ENCODE assay signal across 11 mouse cellular contexts in the genomic region with DNA sequence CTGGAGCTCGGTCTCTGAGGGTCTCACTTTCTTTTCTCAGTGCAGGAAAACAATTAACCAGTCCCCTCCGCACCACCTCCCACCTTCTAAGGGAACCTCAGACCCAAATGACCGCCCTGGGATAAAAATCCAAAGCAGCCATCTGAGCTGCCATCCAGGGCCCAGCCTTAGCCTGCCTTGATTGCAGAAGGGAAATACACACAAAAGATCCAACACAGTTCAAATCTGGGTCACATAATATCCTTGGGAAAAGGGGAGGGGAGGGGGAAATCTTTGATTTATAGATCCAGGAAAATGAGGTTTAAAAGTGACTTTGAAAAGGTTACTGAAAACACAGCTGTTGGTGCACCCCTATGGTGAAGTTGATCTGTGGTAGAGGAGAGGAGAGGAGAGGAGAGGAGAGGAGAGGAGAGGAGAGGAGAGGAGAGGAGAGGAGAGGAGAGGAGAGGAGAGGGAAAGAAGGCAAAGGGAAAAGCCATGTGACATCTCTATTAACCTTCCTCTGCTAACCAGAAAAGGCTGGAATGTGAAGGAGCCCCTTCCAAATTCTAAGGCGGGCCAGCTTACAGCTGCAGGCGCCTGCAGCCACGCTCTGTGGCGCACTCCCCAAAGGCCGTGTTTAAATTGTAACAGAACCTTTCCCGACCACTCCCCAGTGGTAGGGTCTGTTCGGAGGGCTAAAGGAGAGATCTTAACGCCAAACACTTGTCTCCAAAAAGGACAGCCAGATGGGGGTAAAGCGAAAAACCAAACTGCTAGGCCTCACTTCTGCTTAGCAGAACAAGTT. TPM values are rescaled to one million over a fixed set of nuclear protein-coding genes. Genes with fewer than 3 reads are reported as not detected.
DNase-seq lines count a peak whose midpoint lies in the region; ATAC-seq and TF ChIP-seq lines count a peak whose summit lies in the region.
"Had no signal": no experiment of that assay in that cellular context is flagged by ENCODE, and none has a peak within 500 bp of the region (broad histone marks: within the 10 kb centered on the region; RNA-seq: fewer than 3 reads in every experiment).

No protein-coding gene starts in this region.

- 0 out of 2 replicates have a peak overlapping the region, but pooled peaks have one; percentile 54 for H3K9ac ChIP-seq in kidney, postnatal 0 days (ENCODE audit: low read depth, low read length)
- 0 out of 2 replicates have a peak overlapping the region, but pooled peaks have one; percentile 29 for H3K9ac ChIP-seq in limb, embryonic 14.5 days (ENCODE audit: low read depth, low read length, severe bottlenecking)
- peak overlapping the region; percentile 49; the same call in 1 of the 2 replicates for H3K9ac ChIP-seq in stomach, embryonic 16.5 days (ENCODE audit: low read length)
- H3K9ac ChIP-seq: liver, embryonic 13.5 days had no signal

- H3K36me3 ChIP-seq in kidney, postnatal 0 days (ENCODE audit: insufficient read depth, low read length): no peaks in the 10 kb centered on the region
- H3K36me3 ChIP-seq in hindbrain, embryonic 10.5 days: no peaks in the 10 kb centered on the region
- no peaks in the 10 kb centered on the region for H3K36me3 ChIP-seq in limb, embryonic 14.5 days (ENCODE audit: control insufficient read depth, insufficient read depth, low read length)
- H3K36me3 ChIP-seq in stomach, embryonic 16.5 days (ENCODE audit: control insufficient read depth, insufficient read depth, low read length): no peaks in the 10 kb centered on the region
- H3K36me3 ChIP-seq: liver, embryonic 13.5 days had no signal

- peaks cover 47% of the 10 kb centered on the region for H3K4me1 ChIP-seq in kidney, postnatal 0 days (replicated peaks; ENCODE audit: insufficient read depth, low read length)
- peaks cover 89% of the 10 kb centered on the region for H3K4me1 ChIP-seq in hindbrain, embryonic 10.5 days (replicated peaks)
- H3K4me1 ChIP-seq in limb, embryonic 14.5 days (ENCODE audit: control insufficient read depth, insufficient read depth, low read length): peaks cover 72% of the 10 kb centered on the region
- H3K4me1 ChIP-seq in stomach, embryonic 16.5 days (ENCODE audit: control insufficient read depth, insufficient read depth, low read length): peaks cover 53% of the 10 kb centered on the region
- peaks cover 4% of the 10 kb centered on the region; the same call in 1 of the 2 replicates for H3K4me1 ChIP-seq in lung, adult 2 months (ENCODE audit: control insufficient read depth, insufficient read depth, low read length)

- no peak overlapping the region for H3K4me3 ChIP-seq in kidney, postnatal 0 days (replicated peaks; ENCODE audit: low read depth, low read length)
- peak overlapping the region; percentile 63 for H3K4me3 ChIP-seq in hindbrain, embryonic 10.5 days
- peak overlapping the region; percentile 74 for H3K4me3 ChIP-seq in limb, embryonic 14.5 days (replicated peaks; ENCODE audit: low read length)
- H3K4me3 ChIP-seq in stomach, embryonic 16.5 days (replicated peaks; ENCODE audit: low read length): peak overlapping the region; percentile 16; the same call in 1 of the 2 replicates
- H3K4me3 ChIP-seq in lung, adult 2 months (replicated peaks; ENCODE audit: extremely low read depth, low read depth, low read length): no peak overlapping the region
- H3K4me3 ChIP-seq: layer of hippocampus, adult 2 months; liver, embryonic 13.5 days had no signal

- peak overlapping the region; percentile 78 for H3K27ac ChIP-seq in kidney, postnatal 0 days
- H3K27ac ChIP-seq in hindbrain, embryonic 10.5 days: peak overlapping the region; percentile 72
- H3K27ac ChIP-seq in limb, embryonic 14.5 days (replicated peaks; ENCODE audit: low read depth, low read length): peak overlapping the region; percentile 74
- peak overlapping the region; percentile 72 for H3K27ac ChIP-seq in stomach, embryonic 16.5 days (ENCODE audit: low read length)
- H3K27ac ChIP-seq: layer of hippocampus, adult 2 months; liver, embryonic 13.5 days had no signal

- no peak for TF ChIP-seq CTCF in kidney, postnatal 0 days (IDR thresholded peaks at IDR 0.05; ENCODE audit: low read depth)
- no peak for TF ChIP-seq CTCF in lung, adult 2 months (IDR thresholded peaks at IDR 0.05; ENCODE audit: insufficient read depth, low read length)

- WGBS in kidney, postnatal 0 days: 34% methylated on average over 12 of the region's 12 CpGs
- 6% methylated on average over 12 of the region's 12 CpGs for WGBS in hindbrain, embryonic 10.5 days
- whole genome bisulfite sequencing in limb, embryonic 14.5 days: 11% methylated on average over 12 of the region's 12 CpGs
- WGBS in stomach, embryonic 16.5 days: 32% methylated on average over 12 of the region's 12 CpGs
- 84% methylated on average over 12 of the region's 12 CpGs for WGBS in lung, adult 2 months

- no peak for ATAC-seq in kidney, postnatal 0 days (replicated peaks; ENCODE audit: low FRiP score, low read depth)
- no peak for ATAC-seq in limb, embryonic 14.5 days (ENCODE audit: low FRiP score, low read depth)
- no peak for ATAC-seq in stomach, embryonic 16.5 days (ENCODE audit: insufficient read depth, low FRiP score)

- H3K9me3 ChIP-seq in kidney, postnatal 0 days (replicated peaks; ENCODE audit: low read length): no peaks in the 10 kb centered on the region
- no peaks in the 10 kb centered on the region for H3K9me3 ChIP-seq in hindbrain, embryonic 10.5 days
- H3K9me3 ChIP-seq in limb, embryonic 14.5 days (ENCODE audit: control insufficient read depth, low read length): no peaks in the 10 kb centered on the region
- H3K9me3 ChIP-seq in stomach, embryonic 16.5 days (replicated peaks; ENCODE audit: control insufficient read depth, low read length): no peaks in the 10 kb centered on the region
- H3K9me3 ChIP-seq: liver, embryonic 13.5 days had no signal

- H3K27me3 ChIP-seq in kidney, postnatal 0 days (ENCODE audit: insufficient read depth, low read length): 0 out of 2 replicates have a peak, but pooled peaks cover 5% of the 10 kb centered on the region
- peaks cover 100% of the 10 kb centered on the region for H3K27me3 ChIP-seq in hindbrain, embryonic 10.5 days (ENCODE audit: insufficient read depth, poor library complexity, severe bottlenecking)
- no peaks in the 10 kb centered on the region; the same call in 1 of the 2 replicates for H3K27me3 ChIP-seq in limb, embryonic 14.5 days (ENCODE audit: control insufficient read depth, insufficient read depth, low read length)
- no peaks in the 10 kb centered on the region for H3K27me3 ChIP-seq in stomach, embryonic 16.5 days (ENCODE audit: control insufficient read depth, insufficient read depth, low read length)

- TF ChIP-seq POLR2A in limb, embryonic 14.5 days (IDR thresholded peaks at IDR 0.05; ENCODE audit: borderline replicate concordance, extremely low read depth, insufficient read depth, insufficient read length): no peak
- TF ChIP-seq POLR2A in lung, adult 2 months (IDR thresholded peaks at IDR 0.05; ENCODE audit: borderline replicate concordance, extremely low read depth, low read depth, low read length): no peak

- peak; percentile 66 for DNase-seq in kidney, postnatal 0 days (ENCODE audit: low spot score)
- no peak for DNase-seq in kidney, adult 8-10 months
- no peak for DNase-seq in hindbrain, embryonic 10.5 days (ENCODE audit: low spot score)
- no peak for DNase-seq in limb, embryonic 14.5 days (ENCODE audit: low spot score)
- no peak for DNase-seq in right cerebral cortex, adult 2 months (ENCODE audit: low spot score in 2 of 2)
- DNase-seq in lung, adult 2 months: no peak
- DNase-seq: adrenal gland, adult 8-10 months; cerebellum, postnatal 14 days; liver, embryonic 13.5 days had no signal

- H3K4me2 ChIP-seq in kidney, postnatal 0 days (ENCODE audit: low read length): peak overlapping the region; percentile 95
- H3K4me2 ChIP-seq in limb, embryonic 14.5 days (replicated peaks; ENCODE audit: low read depth, low read length, severe bottlenecking): peak overlapping the region; percentile 97
- H3K4me2 ChIP-seq in stomach, embryonic 16.5 days (ENCODE audit: low read depth, low read length): peak overlapping the region; percentile 99
- H3K4me2 ChIP-seq: liver, embryonic 13.5 days had no signal

RNA-seq across cellular contexts. Expression of a gene that starts 4.2 kb away (rescaled TPM):
- polyA plus RNA-seq in kidney, postnatal 0 days (2015; fragmentation: Nextera tagmentation; extraction: Ambion mirVana): 33.7 and 35.8 TPM in 2 replicates
- polyA plus RNA-seq in hindbrain, embryonic 10.5 days (2016; fragmentation: Nextera tagmentation; extraction: Ambion mirVana): 12.9 and 14.8 TPM in 2 replicates
- 41.9 and 52.2 TPM in 2 replicates for polyA plus RNA-seq in limb, embryonic 14.5 days (2012; rRNA removed)
- 28.6 and 33.4 TPM in 2 replicates for polyA plus RNA-seq in limb, embryonic 14.5 days (2014; fragmentation: Nextera tagmentation; extraction: Ambion mirVana)
- polyA plus RNA-seq in stomach, embryonic 16.5 days (2015; fragmentation: Nextera tagmentation; extraction: Ambion mirVana): 15.5 and 15.7 TPM in 2 replicates
- 3.2 and 5.3 TPM in 2 replicates for polyA plus RNA-seq in lung, adult 2 months (2012; rRNA removed)

RNA-seq across cellular contexts. Expression of a gene that starts 41.5 kb away (rescaled TPM):
- polyA plus RNA-seq in kidney, postnatal 0 days (2015; fragmentation: Nextera tagmentation; extraction: Ambion mirVana): 0.10 and 0.11 TPM in 2 replicates
- 0.47 and 0.49 TPM in 2 replicates for polyA plus RNA-seq in hindbrain, embryonic 10.5 days (2016; fragmentation: Nextera tagmentation; extraction: Ambion mirVana)
- polyA plus RNA-seq in limb, embryonic 14.5 days (2012; rRNA removed): 3.2 TPM in 2 replicates
- polyA plus RNA-seq in limb, embryonic 14.5 days (2014; fragmentation: Nextera tagmentation; extraction: Ambion mirVana): 2.2 and 2.5 TPM in 2 replicates
- polyA plus RNA-seq in stomach, embryonic 16.5 days (2015; fragmentation: Nextera tagmentation; extraction: Ambion mirVana): 0.44 and 0.86 TPM in 2 replicates
- 0.14 and 0.15 TPM in 2 replicates for polyA plus RNA-seq in lung, adult 2 months (2012; rRNA removed)

Comparison
In these comparisons a context has a peak if more than half of its experiments do, and no peak if none do; other contexts are left out.
1. H3K4me3 ChIP-seq: peak in hindbrain, embryonic 10.5 days (single experiment), limb, embryonic 14.5 days (single experiment) and stomach, embryonic 16.5 days (single experiment); none in kidney, postnatal 0 days (single experiment) and lung, adult 2 months (single experiment).
2. Peak in every context shown above with its lines, with median percentiles within 50 percentile points of each other: H3K27ac ChIP-seq, H3K4me2 ChIP-seq and H3K9ac ChIP-seq.